Comparison of ENCODE assay signal across 9 mouse cellular contexts in the genomic region with DNA sequence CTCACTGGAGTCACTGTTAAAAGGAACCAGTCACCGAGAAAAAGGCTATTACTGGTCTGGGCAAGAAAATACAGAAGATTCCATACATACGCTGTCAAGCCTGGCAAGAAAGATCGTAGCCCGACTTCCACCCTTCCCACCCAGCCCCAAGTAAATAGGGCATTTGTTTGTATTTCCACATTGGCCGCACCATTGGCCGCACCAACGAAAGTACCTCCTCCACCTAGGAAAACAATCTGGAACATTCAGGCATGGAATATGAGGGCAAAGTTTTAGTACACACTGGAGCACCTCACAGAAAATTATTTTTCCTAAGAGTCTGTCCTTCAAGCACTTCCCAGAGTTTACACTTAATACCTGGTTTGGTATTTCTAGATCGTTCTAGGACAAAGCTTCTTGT. TPM values are rescaled to one million over a fixed set of nuclear protein-coding genes. Genes with fewer than 3 reads are reported as not detected.
A peak's percentile ranks its signal among the peaks of the same experiment; 100 is the strongest.
DNase-seq lines count a peak whose midpoint lies in the region; ATAC-seq and TF ChIP-seq lines count a peak whose summit lies in the region.
"Had no signal": no experiment of that assay in that cellular context is flagged by ENCODE, and none has a peak within 500 bp of the region (broad histone marks: within the 10 kb centered on the region; RNA-seq: fewer than 3 reads in every experiment).

No protein-coding gene starts in this region.

- H3K4me1 ChIP-seq in heart, embryonic 12.5 days (replicated peaks), result peaks cover 17% of the 10 kb centered on the region
- no peaks in the 10 kb centered on the region for H3K4me1 ChIP-seq in brown adipose tissue, adult 24 weeks (ENCODE audit: control insufficient read depth, insufficient read depth, insufficient read length, low read length)
- 0 out of 2 replicates have a peak, but pooled peaks cover 3% of the 10 kb centered on the region for H3K4me1 ChIP-seq in hindbrain, embryonic 15.5 days (replicated peaks)
- H3K4me1 ChIP-seq in lung, postnatal 0 days (ENCODE audit: insufficient read depth, low read depth, low read length), result no peaks in the 10 kb centered on the region; the same call in 1 of the 2 replicates

- peak overlapping the region; percentile 83; the same call in 1 of the 2 replicates for H3K9ac ChIP-seq in heart, embryonic 12.5 days
- H3K9ac ChIP-seq in hindbrain, embryonic 15.5 days, result no peak overlapping the region
- no peak overlapping the region for H3K9ac ChIP-seq in lung, postnatal 0 days (replicated peaks; ENCODE audit: low read depth)

- no peak for DNase-seq in heart, adult 9 months (ENCODE audit: low spot score in 2 of 2)
- DNase-seq in lung, postnatal 0 days (ENCODE audit: low spot score), result peak; percentile 32
- DNase-seq in thymus, postnatal 0 days (ENCODE audit: low spot score), result no peak
- DNase-seq in layer of hippocampus, adult 8-10 months (ENCODE audit: low spot score in 2 of 2), result no peak
- DNase-seq in spleen, adult 18-20 months, result no peak
- DNase-seq: adrenal gland, postnatal 36 days had no signal

- peak overlapping the region; percentile 88 for H3K4me3 ChIP-seq in heart, embryonic 12.5 days
- H3K4me3 ChIP-seq in brown adipose tissue, adult 24 weeks (ENCODE audit: insufficient read depth, low read depth, low read length), result peak overlapping the region; percentile 88
- H3K4me3 ChIP-seq in hindbrain, embryonic 15.5 days, result peak overlapping the region; percentile 77
- peak overlapping the region; percentile 68 for H3K4me3 ChIP-seq in lung, postnatal 0 days (ENCODE audit: low read depth, low read length)

- TF ChIP-seq CTCF in lung, postnatal 0 days (IDR thresholded peaks at IDR 0.05), result no peak

- no peak overlapping the region for H3K27ac ChIP-seq in heart, embryonic 12.5 days (ENCODE audit: poor library complexity, severe bottlenecking)
- H3K27ac ChIP-seq in brown adipose tissue, adult 24 weeks (replicated peaks; ENCODE audit: low read depth, low read length), result no peak overlapping the region
- no peak overlapping the region for H3K27ac ChIP-seq in hindbrain, embryonic 15.5 days (replicated peaks)
- H3K27ac ChIP-seq in lung, postnatal 0 days (ENCODE audit: low read length), result no peak overlapping the region

- no peaks in the 10 kb centered on the region for H3K27me3 ChIP-seq in heart, embryonic 12.5 days (replicated peaks)
- peaks cover 19% of the 10 kb centered on the region; the same call in 1 of the 2 replicates for H3K27me3 ChIP-seq in hindbrain, embryonic 15.5 days
- H3K27me3 ChIP-seq in lung, postnatal 0 days (replicated peaks; ENCODE audit: insufficient read depth, low read length), result no peaks in the 10 kb centered on the region

- TF ChIP-seq EP300 in lung, postnatal 0 days (IDR thresholded peaks at IDR 0.05), result no peak

- H3K4me2 ChIP-seq in heart, embryonic 12.5 days, result peak overlapping the region; percentile 92
- peak overlapping the region; percentile 95; the same call in 1 of the 2 replicates for H3K4me2 ChIP-seq in hindbrain, embryonic 15.5 days
- H3K4me2 ChIP-seq in lung, postnatal 0 days (replicated peaks; ENCODE audit: low read depth, low read length), result peak overlapping the region; percentile 87

- no peaks in the 10 kb centered on the region for H3K36me3 ChIP-seq in heart, embryonic 12.5 days
- H3K36me3 ChIP-seq in hindbrain, embryonic 15.5 days, result no peaks in the 10 kb centered on the region
- no peaks in the 10 kb centered on the region for H3K36me3 ChIP-seq in lung, postnatal 0 days (ENCODE audit: insufficient read depth, low read length)

- no peak for ATAC-seq in heart, embryonic 12.5 days (ENCODE audit: insufficient number of reproducible peaks, low FRiP score)
- ATAC-seq in hindbrain, embryonic 15.5 days (ENCODE audit: low FRiP score, low read depth), result no peak
- no peak for ATAC-seq in lung, postnatal 0 days

- WGBS in heart, embryonic 12.5 days, result 32% methylated on average over 8 of the region's 8 CpGs
- WGBS in hindbrain, embryonic 15.5 days, result 50% methylated on average over 8 of the region's 8 CpGs
- 34% methylated on average over 8 of the region's 8 CpGs for WGBS in lung, postnatal 0 days

- no peaks in the 10 kb centered on the region for H3K9me3 ChIP-seq in heart, embryonic 12.5 days (replicated peaks)
- no peaks in the 10 kb centered on the region for H3K9me3 ChIP-seq in hindbrain, embryonic 15.5 days
- no peaks in the 10 kb centered on the region for H3K9me3 ChIP-seq in lung, postnatal 0 days (ENCODE audit: low read length)

RNA-seq across cellular contexts. Expression of a gene that starts 1.1 kb away (rescaled TPM):
- 13.4 and 13.6 TPM in 2 replicates for polyA plus RNA-seq in heart, embryonic 12.5 days (2016; fragmentation: Nextera tagmentation; extraction: Ambion mirVana)
- polyA plus RNA-seq in brown adipose tissue, adult 24 weeks (2012; ENCODE audit: insufficient read depth, insufficient read length, missing spikeins), result 2.3 and 3.3 TPM in 2 replicates
- polyA plus RNA-seq in hindbrain, embryonic 15.5 days (2015; fragmentation: Nextera tagmentation; extraction: Ambion mirVana), result 7.8 and 10.1 TPM in 2 replicates
- polyA plus RNA-seq in lung, postnatal 0 days (2015; fragmentation: Nextera tagmentation; extraction: Ambion mirVana), result 14.0 and 15.2 TPM in 2 replicates
- polyA plus RNA-seq in thymus, postnatal 0 days (2015; fragmentation: Nextera tagmentation; extraction: Ambion mirVana), result 2.9 and 3.3 TPM in 2 replicates
- total RNA-seq in layer of hippocampus, adult 8-10 months (2022), result 1 to 10 TPM; 1.5 to 2.4 (median 1.9) TPM
